Mouse (Mus musculus) CD4-positive, CD25-positive, alpha-beta regulatory T cell (primary cell): ENCODE measurements around the gene St6galnac6. TPM values are rescaled to one million over a fixed set of nuclear protein-coding genes. Genes with fewer than 3 reads are reported as not detected.

ENCODE experiments used
- polyA plus RNA-seq: library from polyadenylated mRNA; unstranded; fragments of 100-300 nt; shearing (Covaris generic); gene quantifications from one replicate; pipeline ENCODE4 v1.2.1, GENCODE M21; 2017

St6galnac6 gene
- polyA plus RNA-seq = 5.1 TPM

DNA sequence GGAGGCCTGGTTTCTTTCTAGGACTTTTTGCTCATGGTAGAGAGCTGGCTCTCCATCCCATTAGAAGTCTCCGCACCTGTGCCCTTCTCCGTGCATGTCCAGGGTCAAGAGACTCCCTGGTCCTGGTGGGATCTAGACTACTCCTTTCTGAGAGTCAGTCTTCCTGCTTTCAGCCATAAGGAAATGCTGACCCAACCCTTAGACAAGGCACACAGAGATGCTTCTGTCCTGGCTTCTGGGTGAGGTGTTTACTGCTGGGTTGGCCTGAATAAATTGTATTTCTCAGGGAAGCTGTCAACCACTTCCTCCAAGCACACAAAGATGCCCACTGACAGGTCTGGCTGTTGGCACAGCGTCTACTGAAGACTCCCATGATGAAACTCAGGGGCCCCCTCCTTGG is at the start of gene St6galnac6:
Gene St6galnac6, plus strand, starts transcription at position 301 of the 400 bp plus-strand sequence.

GRCm38 (mm10) chr2:32570698-32571494 is 28.6 kb upstream of the St6galnac6 start, which contains the start of gene Dpm2:
TSS of gene Dpm2 (plus strand) at chr2:32570858.

DNA sequence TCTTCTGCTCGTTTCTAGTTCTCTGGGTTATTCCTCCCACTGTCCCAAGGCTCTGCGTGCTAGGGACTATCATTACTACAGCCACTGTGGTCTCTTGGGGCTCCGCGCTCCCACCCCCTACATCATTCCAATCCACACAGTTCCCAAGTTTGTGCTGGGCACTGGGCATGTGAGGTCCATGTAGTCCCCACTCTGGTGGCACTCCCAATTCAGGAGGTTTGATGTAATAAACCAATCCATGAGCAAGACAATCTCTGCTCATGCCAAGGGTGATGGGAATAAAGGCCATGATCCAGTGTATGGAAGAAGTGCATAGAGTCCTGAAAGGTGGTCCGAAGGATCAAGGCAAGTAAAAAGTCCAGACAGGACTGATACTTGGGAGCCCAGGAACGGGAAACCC is 25.0 kb upstream of the St6galnac6 start, which contains the start of gene Pip5kl1:
Gene Pip5kl1, plus strand, starts transcription at position 301 of the 400 bp plus-strand sequence.

GRCm38 (mm10) chr2:32575586-32576160 is 23.8 kb upstream of the St6galnac6 start, which contains the start of gene 9430097D07Rik:
TSS of gene 9430097D07Rik (minus strand) at chr2:32575684.

GRCm38 (mm10) chr2:32586871-32587351 is 12.6 kb upstream of the St6galnac6 start, which contains the start of gene St6galnac4:
TSS of gene St6galnac4 (plus strand) at chr2:32587095.

GRCm38 (mm10) chr2:32621517-32621859 is 22.0 kb downstream of the St6galnac6 start, which contains the start of gene Ak1:
TSS of gene Ak1 (plus strand) at chr2:32621758.

DNA sequence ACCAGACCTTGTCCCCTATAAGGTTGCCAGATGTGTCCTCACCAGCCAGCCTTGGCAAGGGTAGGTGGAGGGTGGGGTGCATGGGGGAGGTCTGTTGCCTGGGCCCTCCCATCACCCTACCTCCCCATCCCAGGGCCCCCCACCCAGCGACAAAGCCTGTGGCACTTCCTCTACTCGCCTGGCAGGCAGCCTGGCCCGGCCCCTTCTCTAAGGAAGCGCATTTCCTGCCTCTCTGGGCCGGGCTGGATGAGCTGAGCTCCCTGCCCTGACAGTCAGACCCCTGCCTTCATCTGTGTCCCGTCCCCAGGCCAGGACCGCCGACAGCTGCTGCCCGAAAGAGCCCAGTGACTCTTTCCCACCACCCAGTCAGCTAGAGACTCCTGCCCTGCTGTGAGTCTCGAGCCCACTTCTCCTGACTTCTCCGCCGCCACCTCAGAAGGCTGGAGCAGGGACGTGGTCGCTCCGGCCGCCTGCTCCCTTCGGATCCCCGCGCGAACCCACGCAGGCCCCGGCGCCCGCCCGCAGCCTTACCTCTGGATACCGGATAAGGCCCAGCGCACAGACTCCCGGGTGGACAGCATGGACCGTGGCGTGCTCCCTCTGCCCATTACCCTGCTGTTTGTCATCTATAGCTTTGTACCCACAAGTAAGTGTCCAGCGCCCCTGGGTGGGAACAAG is 47.0 kb downstream of the St6galnac6 start, which contains the start of gene Eng:
Gene Eng, plus strand, starts transcription at position 217 of the 678 bp plus-strand sequence.

Other genes starting within 250 kb of the St6galnac6 start
- gene Ciz1, start 247.4 kb upstream of the St6galnac6 start, polyA plus RNA-seq = 125 TPM
- not detected for gene Dnm1, start 246.4 kb upstream of the St6galnac6 start, polyA plus RNA-seq
- 70.6 TPM for gene 1110008P14Rik, start 217.8 kb upstream of the St6galnac6 start, polyA plus RNA-seq
- not detected for gene Lcn2, start 211.5 kb upstream of the St6galnac6 start, polyA plus RNA-seq
- gene Ptges2, start 203.8 kb upstream of the St6galnac6 start, polyA plus RNA-seq = 23.8 TPM
- gene Naif1, start 149.3 kb upstream of the St6galnac6 start, polyA plus RNA-seq = 8.7 TPM
- 26.7 TPM for gene Slc25a25, start 148.3 kb upstream of the St6galnac6 start, polyA plus RNA-seq
- gene Fam102a, start 64.4 kb upstream of the St6galnac6 start, polyA plus RNA-seq = 139 TPM
- gene Dpm2, start 28.9 kb upstream of the St6galnac6 start, polyA plus RNA-seq = 139 TPM
- 0.36 TPM for gene Pip5kl1, start 24.9 kb upstream of the St6galnac6 start, polyA plus RNA-seq
- gene 9430097D07Rik, start 24.0 kb upstream of the St6galnac6 start, polyA plus RNA-seq = 0.12 TPM
- 43.7 TPM for gene St6galnac4, start 12.6 kb upstream of the St6galnac6 start, polyA plus RNA-seq
- gene Ak1, start 22.0 kb downstream of the St6galnac6 start, polyA plus RNA-seq = not detected
- 0.19 TPM for gene Eng, start 46.9 kb downstream of the St6galnac6 start, polyA plus RNA-seq
- 25.7 TPM for gene Fpgs, start 104.4 kb downstream of the St6galnac6 start, polyA plus RNA-seq
- 177 TPM for gene Cdk9, start 113.4 kb downstream of the St6galnac6 start, polyA plus RNA-seq
- 116 TPM for gene Sh2d3c, start 121.3 kb downstream of the St6galnac6 start, polyA plus RNA-seq
- 0.85 TPM for gene 6330409D20Rik, start 141.3 kb downstream of the St6galnac6 start, polyA plus RNA-seq
- 76.5 TPM for gene Tor2a, start 157.5 kb downstream of the St6galnac6 start, polyA plus RNA-seq
- gene Ttc16, start 175.9 kb downstream of the St6galnac6 start, polyA plus RNA-seq = 0.48 TPM
- gene Ptrh1, start 176.1 kb downstream of the St6galnac6 start, polyA plus RNA-seq = 4.9 TPM
- gene Cfap157, start 184.7 kb downstream of the St6galnac6 start, polyA plus RNA-seq = 0.22 TPM
- 2.9 TPM for gene Stxbp1, start 247.5 kb downstream of the St6galnac6 start, polyA plus RNA-seq